ENCODE assay signal across 14 mouse cellular contexts in the genomic region with DNA sequence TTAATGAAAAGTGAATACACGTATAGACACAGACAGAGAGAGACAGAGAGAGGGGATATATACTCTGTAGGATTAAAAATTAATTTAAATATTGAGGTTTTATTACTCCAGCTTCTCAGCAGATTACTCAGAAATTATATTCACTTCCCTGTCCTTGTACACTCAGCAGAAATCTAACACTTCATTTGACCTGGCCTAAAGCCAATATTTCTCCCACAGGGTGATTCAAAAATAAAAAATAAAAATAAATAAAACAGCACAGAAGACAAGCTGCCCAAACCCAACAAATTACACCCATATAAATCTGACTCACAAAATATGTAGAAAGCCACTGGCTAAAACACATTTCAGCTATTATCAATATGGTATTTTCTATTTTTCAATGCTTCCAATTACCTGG.
"Had no signal": no experiment of that assay in that cellular context is flagged by ENCODE, and none has a peak within 500 bp of the region (broad histone marks: within the 10 kb centered on the region; RNA-seq: fewer than 3 reads in every experiment).

No protein-coding gene starts in this region.

- H3K36me3 ChIP-seq: liver, embryonic 13.5 days; neural tube, embryonic 15.5 days had no signal

- H3K4me3 ChIP-seq: layer of hippocampus, adult 2 months; limb, embryonic 12.5 days; liver, embryonic 13.5 days; midbrain, embryonic 13.5 days; neural tube, embryonic 15.5 days had no signal

- H3K9me3 ChIP-seq: limb, embryonic 12.5 days; midbrain, embryonic 13.5 days; neural tube, embryonic 15.5 days had no signal

- DNase-seq: kidney, adult 9 months; kidney, postnatal 4 days; liver; liver, embryonic 13.5 days; liver, postnatal 0 days; right cerebral cortex, adult 18-20 months; right cerebral cortex, postnatal 25 days; thymus, postnatal 4 days had no signal

- H3K9ac ChIP-seq: limb, embryonic 12.5 days; liver, embryonic 13.5 days; liver, postnatal 0 days; midbrain, embryonic 13.5 days; neural tube, embryonic 15.5 days had no signal

- ATAC-seq: liver, postnatal 0 days; midbrain, embryonic 13.5 days had no signal

- H3K27ac ChIP-seq: kidney, postnatal 0 days; layer of hippocampus, adult 2 months; limb, embryonic 12.5 days; liver, embryonic 13.5 days; midbrain, embryonic 13.5 days; neural tube, embryonic 15.5 days; stomach, postnatal 0 days had no signal

- H3K27me3 ChIP-seq: limb, embryonic 12.5 days; liver, embryonic 13.5 days; midbrain, embryonic 13.5 days; neural tube, embryonic 15.5 days had no signal

- H3K4me2 ChIP-seq: limb, embryonic 12.5 days; liver, embryonic 13.5 days; midbrain, embryonic 13.5 days; neural tube, embryonic 15.5 days had no signal

- H3K4me1 ChIP-seq: limb, embryonic 12.5 days; liver, embryonic 13.5 days had no signal
